Mouse (Mus musculus) mouse embryonic stem cell (cell line): ENCODE results near the gene Tle2.

Source experiments
- in situ Hi-C, 2 experiments: fragments of 300-500 bp; cut with MboI; formaldehyde crosslinking; loops; 1 replicate in 1 of 2; 3 replicates in 1 of 2; pipeline ENCODE4 v1.14.3; 2019 to 2020; ENCODE audit warnings: low sequenced_read_pairs in 2 of 2, low pct_unique_long_range_greater_than_20kb in 1 of 2, mixed read lengths in 1 of 2; ENCODE audit not compliant: unreplicated experiment in 1 of 2

Tle2 gene

DNA sequence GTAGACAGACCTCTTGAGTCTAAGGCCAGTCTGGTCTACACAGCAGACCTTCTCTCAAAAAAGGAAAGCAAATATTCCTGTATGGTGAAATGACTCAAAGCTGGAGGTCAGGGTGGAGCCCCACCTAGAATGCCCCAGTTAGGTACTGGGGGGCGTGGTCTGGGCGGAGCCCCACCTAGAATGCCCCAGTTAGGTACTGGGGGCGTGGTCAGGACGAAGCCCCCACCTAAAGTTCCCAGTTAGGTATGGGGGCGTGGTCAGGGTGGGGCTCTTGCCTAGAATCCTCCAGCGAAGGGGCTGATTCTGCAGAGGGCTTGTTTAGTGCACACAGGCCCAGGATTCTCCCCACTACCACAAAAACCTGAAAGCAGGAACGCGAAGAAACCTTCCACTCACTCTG is 49.1 kb downstream of the Tle2 start:
- in situ Hi-C loops, result no loop called here

DNA sequence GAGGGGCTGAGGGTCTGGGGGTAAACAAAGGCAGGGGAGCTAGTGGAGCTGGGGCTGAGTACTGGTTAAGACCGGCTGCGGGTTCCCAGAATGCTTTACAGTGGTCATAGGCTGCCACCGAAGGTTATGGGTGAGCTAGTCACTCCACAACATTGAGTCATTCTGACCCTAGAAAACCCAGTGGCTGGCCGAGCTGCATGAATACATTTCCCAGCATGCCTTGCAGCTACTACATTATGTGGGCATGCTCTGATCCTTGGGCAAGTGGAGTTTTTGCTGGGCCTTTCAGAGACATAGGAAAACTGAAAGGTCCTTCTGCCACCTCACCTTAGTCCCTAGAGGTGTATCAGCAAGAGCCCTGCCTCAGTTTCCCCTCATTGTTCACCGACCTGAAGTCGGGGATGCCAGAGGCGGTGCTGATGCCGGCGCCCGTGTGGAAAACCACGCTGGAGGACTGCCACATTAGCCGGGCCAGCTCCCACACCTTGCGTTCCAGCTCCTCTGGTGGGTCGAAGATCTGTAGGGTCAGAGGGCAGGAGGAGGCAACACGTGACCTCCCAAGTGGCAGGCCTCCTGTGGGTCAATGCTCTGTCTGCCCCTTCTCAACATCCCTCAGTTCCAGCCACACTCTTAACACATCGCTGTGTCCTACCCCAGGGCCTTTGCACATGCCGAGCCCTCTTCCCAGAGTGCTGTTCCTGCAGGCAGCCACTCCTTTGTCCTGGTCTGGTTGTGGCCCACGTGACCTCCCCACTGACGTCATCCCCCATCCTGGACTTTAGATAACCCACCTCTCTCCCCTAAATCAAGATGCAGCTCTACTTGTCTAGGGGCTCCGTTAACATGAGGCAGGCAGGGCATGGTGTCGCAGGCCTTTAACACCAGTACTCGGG is 52.0 kb downstream of the Tle2 start:
- in situ Hi-C loops, result no loop called here

DNA sequence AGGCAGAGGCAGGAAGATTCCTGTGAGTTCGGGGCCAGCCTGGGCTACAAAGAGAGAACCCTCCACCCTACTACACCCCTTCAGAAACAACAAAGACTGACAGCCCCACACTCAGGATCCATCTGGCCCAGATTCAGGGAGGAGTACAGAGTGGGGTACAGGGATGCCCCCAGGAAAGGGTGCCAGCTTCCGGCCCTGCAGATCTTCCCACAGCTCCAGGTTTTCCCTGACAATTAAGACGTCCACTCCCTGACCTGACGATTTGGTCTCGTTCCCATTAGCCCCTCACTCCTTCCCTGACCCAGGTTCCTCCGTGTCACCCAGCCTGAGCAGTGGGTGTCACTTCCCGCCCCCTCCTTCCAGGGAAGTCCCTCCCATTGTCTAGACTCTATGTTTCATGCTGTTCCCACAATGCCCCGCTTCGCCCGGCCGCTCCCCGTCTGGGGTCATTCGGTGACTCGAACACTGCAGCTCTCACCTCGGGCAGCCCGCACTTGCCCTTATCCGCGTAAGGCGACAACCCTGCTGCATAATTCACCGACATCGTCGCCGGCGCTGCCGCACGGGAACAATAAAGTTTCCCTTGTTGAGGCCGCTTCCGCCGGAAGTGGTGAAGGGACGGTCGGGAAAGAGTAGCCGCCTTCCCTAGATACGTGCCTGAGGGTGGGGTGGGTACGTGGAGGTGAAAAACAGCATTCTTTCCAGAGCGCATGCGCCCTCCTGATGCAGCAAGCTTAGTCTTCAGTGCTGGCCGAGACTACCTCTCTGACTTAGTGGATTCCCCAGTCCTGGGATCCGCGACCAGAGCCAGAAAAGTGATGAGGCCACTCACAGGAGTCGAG is 52.9 kb downstream of the Tle2 start, which contains the start of gene Sirt6:
TSS of gene Sirt6 (minus strand) at position 804 of the 842 bp plus-strand sequence.
- in situ Hi-C loops, result no loop called here

DNA sequence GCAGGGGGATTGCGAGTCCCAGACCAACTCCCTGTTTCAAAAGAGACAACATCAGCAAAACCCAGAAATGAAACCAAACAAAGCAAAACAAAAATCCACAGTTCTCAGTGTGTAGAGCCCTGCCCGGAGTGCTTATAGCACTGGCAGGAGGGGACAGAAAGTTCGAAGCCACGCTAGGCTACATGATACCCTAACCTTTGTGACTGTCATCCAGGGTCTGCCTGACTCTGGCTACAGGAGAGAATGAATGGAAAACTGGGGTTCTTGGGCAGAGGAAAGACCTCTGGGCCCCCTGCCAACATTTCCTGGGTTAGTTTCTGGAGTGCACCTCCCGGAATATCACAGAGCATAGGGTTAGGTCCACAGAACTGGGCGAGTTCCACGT is 53.5 kb downstream of the Tle2 start:
- in situ Hi-C loops, result no loop called here

DNA sequence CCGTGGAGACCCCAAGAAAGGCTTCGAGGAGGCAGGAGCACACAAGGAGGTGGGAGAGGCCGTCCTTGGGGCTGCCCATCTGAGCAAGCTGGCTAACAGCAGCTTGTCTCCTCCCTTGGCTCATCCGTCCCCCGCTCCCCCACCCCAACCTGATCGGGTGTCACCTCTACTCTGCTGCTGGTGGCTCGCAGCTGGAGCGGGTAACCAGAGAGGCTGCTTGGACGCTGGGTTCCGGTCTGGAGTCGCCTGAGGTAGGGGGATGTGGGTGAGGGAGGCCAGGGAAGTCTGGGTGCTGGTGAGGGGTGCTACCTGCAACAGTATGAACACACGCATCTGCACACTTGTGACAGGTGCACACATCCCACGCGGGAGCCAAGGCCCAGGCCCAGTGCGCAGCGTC is 54.0 kb downstream of the Tle2 start, which contains the start of gene Ankrd24:
TSS of gene Ankrd24 (plus strand) at position 151 of the 400 bp plus-strand sequence.
- in situ Hi-C loops, result no loop called here

DNA sequence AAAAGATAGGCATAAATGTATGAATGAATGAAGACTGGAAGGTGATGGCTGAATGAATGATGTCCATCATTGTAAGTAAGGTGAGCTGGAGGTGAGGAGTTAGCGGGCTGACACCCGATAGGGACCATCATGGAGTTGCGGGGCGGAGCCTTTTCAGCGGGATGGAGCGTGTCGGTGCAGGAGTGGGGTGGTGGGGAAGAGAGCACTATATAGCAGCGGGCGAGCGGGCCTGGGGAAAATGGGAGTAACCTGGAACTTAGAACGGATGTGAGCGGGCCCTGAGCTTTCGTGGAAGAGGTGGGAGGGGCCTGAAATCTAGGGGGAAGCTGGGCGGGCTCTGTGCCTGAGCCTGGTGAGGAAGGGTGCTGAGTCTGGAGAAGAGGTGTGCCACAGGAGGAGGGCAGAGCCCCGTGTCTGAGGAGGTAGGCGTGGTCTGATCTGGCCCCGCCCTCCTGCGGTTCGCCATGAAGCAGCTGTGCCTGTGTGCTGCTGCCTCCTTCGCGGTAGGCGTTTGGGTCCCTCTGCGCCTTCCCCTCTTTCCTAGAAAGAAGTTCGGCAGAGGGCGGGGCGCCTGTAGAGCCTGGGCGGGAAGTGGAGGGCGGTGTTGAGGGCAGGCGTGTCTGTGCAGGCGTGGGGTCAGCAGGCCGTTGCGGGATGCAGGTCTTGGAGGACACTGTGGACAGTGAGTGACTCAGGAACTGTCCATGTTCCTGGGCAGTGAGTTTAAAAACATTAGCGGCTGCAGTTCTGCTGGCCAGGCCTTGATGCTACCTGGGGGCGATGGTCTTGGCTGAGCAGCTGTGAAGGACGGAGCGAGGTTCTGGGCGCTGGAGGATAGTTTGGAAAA is 59.1 kb downstream of the Tle2 start:
- in situ Hi-C loops, result no loop called here

DNA sequence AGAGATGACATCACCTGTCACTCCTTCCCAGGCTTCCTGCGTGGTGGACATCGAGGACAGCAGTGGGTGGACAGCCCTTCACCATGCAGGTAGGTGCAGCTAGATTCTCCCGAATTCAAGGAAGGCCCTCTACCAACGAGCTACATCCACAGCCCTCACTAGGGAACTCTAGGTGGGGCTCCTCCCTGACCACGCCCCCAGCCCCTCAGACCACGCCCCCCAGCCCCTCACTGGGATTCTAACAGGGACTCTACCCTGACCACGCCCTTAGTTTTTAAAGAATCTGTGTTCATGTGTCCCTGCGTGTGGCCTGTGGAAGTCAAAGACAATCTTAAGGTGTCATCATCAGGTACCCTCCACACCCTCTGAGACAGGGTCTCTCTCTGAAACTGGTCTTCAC is 62.0 kb downstream of the Tle2 start:
- in situ Hi-C loops, result no loop called here

DNA sequence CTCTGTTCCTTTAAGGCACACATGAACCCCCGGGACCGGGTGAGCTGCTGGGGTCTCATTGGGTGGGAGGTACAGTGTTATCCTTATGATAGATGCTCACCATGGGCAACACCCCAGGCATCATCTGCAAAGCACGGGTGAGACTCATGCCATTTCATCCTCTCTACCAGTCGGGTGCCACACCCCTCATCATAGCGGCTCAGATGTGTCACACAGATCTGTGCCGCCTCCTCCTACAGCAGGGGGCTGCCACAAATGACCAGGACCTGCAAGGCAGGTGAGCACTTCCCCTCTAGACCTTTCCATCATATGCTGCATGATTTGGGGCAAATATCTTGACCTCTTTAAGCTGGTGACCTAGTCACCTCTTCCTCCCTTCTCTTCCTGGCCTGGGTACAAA is 63.7 kb downstream of the Tle2 start:
- in situ Hi-C loops, result no loop called here
